Mouse (Mus musculus): Measurements from ENCODE around the gene Cd63.

DNA sequence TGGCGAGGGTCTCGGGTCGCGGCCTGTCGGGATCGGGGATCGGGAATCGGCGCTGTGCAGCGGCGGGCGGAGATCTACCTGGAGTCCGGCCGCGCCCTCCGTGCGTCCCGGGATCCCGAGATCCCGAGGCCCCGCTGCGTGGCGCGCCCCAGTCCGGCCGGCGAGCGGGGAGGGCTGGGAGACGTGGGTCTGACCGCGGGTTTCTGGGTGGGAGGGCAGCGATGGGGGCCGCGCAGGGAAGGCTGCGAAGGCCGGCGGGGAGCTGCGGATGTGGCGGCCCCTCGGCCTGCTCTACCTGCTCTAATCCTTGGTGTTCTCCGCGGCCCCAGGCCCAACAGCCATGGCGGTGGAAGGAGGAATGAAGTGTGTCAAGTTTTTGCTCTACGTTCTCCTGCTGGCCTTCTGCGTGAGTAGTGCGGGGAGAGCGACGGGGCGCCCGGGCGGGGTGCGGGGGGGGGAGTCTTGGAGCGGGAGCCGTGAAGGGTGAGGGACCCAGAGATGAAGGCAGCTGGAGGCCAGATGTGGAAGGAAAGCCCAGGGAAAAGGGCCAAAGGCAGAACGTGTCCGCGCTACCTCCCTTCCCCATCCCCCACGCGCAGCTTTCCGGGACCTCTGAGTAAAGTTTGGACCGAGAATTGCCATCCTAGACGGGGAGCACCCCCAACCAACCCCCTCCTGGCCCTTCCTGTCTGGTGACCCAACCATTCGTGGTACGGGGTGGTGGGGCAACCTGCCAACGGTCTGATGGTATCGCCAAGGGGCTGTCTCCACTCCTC lies 9.5 kb downstream of the Cd63 start:
- TF ChIP-seq CTCF (conservative IDR thresholded peaks at IDR 0.05 in 1 of 2, IDR thresholded peaks at IDR 0.05 in 1 of 2; ENCODE audit: low read depth in 2 of 2, low read length in 2 of 2), result no peak
- no peak for TF ChIP-seq USF2 (conservative IDR thresholded peaks at IDR 0.05; ENCODE audit: low read depth, low read length)
- no peak for TF ChIP-seq POLR2A (IDR thresholded peaks at IDR 0.05; ENCODE audit: low read depth, low read length)
- TF ChIP-seq IRF4 (IDR thresholded peaks at IDR 0.05; ENCODE audit: low read depth, low read length), result no peak
- no peak for TF ChIP-seq EP300 (IDR thresholded peaks at IDR 0.05; ENCODE audit: low read length)
- no peak for TF ChIP-seq ZKSCAN1 (IDR thresholded peaks at IDR 0.05; ENCODE audit: borderline replicate concordance, low read depth, low read length)
- TF ChIP-seq POLR2AphosphoS2 (IDR thresholded peaks at IDR 0.05; ENCODE audit: low read depth, low read length), result no peak
